Mouse (Mus musculus) retina, postnatal 7 days (tissue): Measurements from ENCODE around the gene 1700020D05Rik.
"Not testable (repeated sequence)": the region's sequence is repeated elsewhere in the genome, so short reads cannot be mapped to it uniquely, and the experiment has no call there.

Source experiments
- DNase-seq: peaks from one replicate; pipeline ENCODE4 v3.0.0-alpha.2; 2012; ENCODE audit warnings: low read depth, low spot score

The 1700020D05Rik gene

DNA sequence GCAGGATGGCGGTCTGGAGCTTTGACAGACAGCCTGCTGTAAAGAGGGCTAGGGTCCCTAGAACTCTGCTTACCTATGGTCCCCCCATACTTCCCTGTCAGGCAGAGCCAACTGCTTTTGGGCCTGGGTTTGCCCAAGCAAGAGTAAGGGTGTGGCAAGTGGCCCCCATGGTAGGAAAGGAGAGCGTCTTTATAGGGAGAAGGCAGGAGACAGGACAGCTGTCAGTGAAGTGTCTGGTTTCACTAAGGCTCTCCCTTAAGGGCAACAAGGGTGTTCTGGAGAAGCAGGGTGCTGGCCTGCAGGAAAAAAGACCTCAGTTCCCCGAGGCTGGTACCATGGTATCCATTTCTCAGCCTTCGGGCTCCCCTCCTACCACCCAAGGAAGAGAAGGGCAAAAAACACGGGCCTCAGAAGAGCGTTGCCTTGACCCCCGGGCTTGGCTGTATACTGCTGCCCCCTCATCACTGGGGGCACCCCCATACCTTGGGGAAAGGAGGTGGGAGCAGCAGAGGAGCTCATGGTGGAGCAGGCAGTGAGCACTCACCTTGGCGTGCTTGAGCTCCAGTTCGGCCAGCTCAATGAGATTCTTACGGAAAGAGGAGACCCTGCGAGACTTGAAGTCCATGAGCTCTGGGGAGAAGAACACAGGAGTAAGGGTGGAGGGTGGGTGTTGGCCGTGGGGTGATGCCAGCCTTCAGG is 8.1 kb downstream of the 1700020D05Rik start:
- no peak for DNase-seq

DNA sequence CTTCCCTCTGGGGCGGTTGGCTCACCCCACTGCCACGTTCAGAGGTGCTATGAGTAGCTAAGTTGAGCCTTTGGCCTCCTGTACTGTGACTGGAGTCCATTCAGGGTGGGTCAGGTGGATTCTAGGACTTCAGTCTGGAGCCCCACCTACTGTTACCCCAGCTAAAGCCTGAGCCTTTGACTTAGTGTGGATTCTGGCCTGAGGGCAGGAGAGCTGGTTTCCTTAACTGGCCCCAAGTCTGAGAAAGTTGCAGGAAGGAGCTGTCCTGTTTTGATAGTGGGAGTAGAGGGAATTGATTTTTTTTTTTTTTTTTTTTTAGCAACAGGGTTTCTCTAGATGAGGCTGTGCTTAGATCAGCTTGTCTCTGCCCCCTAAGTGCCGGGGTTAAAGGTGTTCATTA is 9.3 kb downstream of the 1700020D05Rik start:
- no peak for DNase-seq

DNA sequence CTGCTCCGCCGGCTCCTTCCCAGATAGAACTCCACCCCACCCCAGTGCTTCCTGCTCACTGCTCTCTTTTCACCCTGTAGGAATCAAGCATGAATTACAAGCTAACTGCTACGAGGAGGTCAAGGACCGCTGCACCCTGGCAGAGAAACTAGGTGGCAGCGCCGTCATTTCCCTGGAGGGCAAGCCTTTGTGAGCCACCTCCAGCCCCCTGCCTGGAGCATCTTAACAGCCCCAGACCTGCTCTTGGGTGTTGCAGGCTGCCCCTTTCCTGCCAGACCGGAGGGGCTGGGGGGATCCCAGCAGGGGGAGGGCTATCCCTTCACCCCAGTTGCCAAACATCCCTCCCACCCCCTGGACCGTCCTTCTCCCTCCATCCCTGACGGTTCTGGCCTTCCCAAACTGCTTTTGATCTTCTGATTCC is 10.3 kb downstream of the 1700020D05Rik start:
- not testable (repeated sequence) for DNase-seq

DNA sequence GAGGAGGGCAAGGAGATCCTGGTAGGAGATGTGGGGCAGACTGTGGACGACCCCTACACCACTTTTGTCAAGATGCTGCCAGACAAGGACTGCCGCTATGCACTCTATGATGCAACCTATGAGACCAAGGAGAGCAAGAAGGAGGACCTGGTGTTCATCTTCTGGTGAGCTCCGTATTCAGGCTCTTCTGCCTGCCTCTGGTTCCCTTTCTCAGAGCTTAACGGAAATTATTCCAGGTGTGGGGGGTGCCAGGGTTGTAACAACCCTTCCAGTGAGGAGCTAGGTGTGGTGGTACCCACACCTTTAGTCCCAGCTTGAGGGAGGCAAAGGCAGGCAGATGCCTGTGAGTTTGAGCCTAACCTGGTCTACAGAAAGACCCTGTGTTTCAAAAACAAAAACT is 10.9 kb downstream of the 1700020D05Rik start:
- no peak for DNase-seq

DNA sequence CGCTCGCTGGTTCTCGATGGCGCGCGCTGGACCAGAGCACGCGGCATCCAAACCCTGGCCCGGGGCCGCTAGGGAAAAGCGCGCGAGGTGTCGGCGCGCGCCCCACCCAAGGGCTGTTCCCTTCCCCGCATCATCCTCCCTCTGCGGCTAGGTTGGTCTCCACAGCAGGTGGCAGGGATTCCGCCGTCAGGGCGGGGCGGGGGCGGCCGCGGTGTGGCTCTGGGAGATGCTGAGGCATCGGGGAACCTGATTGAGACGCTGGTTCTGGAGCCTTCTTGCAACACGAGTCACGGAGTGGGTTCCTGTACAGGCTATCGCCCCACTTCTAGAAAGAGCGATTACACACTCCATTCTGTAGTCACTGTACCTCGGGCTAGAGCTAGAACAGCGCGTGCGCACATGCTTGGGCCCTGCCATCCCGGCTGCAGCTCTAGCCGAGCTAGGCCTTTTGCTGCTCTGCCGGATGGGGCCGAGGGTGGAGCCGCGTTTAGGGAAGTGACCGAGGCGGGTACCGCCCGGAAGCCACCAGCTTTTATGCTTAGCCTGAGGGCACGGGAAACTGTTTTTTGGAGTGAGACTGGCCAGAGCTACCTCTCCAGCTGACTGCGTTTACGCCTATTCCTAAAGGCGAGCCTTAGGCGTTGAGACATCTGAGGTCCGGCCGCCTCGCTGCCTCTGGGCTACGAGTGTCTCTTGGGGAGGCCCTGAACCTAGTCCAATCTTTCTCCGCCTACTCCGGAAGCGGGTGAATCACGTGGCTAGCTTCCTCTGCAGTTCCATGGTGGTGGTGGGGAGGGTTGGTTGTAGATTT is 12.5 kb downstream of the 1700020D05Rik start:
- DNase-seq: peak; percentile 37

DNA sequence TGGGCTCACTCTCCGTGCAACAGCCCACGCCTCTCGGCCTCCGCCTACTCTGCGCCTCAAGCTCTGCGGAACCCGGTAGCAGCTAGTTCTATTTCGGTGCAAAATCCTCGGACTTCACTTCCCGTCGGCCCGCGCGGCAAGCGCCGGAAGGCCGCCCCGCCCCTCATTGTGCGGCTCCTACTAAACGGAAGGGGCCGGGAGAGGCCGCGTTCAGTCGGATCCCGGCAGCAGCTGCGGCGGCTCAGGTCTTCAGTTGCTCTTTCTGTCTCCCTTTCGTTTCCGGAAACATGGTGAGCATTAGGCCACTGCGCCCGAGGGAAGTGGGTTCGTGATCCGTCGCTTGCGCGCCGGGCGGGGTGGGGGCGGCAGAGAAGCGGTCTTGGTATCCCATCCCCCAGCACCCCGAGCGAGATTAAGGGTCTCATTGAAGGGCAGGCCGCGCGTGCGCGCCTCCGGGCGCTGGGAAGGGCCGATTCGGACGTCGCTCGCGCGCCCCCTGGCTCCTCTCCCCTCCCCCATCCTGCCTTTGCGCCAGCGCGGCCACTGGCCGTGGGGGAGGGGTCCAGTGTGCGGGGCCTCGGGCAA is 13.2 kb downstream of the 1700020D05Rik start, which contains the start of gene Cfl1:
Gene Cfl1, plus strand, starts transcription at position 143 of the 585 bp plus-strand sequence.
- DNase-seq: peak; percentile 88

DNA sequence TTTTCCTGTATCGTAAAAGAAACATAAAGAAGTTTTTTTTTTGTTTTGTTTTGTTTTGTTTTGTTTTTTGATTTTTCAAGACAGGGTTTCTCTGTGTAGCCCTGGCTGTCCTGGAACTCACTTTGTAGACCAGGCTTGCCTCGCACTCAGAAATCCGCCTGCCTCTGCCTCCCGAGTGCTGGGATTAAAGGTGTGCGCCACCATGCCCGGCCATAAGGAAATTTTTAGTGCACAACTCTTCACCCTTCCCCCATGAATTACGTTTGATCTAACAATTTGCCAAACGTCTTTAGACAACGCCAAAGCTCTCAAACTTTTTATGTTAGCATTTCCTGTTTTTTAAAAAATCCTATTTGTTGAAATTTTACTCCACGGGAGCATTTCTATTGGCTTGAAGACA is 13.9 kb downstream of the 1700020D05Rik start:
- DNase-seq: not testable (repeated sequence)

DNA sequence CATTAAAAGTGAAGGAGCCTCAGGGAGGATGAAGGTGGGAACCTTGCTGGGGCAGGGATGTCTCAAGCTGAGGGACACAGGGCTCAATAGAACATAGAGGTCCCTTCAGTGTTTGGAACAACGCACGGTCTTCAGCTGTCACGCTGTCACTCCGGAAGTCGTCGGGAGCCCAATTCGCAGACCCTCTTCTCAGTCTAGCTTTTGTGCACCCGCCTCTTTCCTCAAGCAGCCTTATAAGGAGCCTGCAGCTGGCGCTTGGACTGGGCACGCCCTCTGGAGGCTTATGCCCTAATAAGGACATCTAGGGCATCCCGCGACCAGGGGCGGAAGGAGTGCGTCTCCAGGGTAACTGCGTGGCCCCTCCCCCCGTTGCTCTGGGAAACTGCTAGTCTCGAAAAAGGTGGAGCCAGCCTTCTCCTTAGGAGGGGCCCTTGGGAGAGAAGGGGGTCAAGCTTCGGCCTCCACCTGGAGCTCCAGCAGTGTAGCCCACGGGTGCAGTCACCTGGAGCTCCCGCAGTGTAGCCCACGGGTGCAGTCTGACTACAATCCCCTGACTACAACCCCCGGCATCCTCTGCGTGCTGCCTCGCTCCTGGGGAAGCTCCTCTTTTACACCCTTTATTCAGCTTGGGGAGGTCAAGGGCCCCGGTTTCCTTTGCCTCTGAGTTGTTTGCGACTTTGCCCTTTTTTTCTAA is 14.6 kb downstream of the 1700020D05Rik start:
- DNase-seq: peak; percentile 93

DNA sequence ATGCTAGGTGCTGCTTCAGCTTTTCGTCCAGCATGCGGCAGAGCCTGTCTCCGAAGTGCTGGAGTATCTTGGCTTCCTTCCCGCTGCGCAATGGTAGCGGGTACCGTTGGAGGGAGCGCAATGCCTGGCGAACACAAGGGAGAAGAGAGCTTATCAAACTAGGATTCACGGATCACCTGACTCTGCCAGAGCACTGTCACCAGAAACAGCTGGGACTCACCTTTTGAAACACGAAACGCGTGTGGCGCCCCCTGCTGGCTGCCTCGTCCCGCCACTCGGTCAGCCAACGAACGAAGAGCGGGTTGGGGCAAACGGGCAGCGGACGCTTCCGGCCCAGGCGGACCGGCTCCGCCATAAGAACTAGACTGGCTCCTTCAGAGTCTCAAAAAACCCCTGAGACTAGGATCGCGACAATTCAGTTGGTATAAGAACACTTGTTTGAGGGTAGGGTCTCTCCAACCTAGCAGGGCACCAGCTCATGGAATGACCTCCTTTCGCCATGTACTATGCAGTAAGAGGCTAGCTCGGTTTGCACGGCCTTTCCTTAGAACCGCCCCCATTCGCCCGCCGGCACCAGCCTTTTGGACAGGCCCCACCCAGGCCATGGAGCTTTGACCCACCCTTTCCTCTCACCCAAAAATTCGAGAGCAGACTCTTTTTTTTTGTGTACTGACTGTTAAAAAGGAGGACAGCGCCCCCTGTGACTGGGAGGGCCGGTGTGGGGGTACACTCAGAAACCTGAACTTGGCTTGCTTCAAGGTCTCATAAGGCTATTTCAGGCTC is 15.6 kb downstream of the 1700020D05Rik start, which contains the start of gene Mus81:
Gene Mus81, minus strand, starts transcription at position 635 of the 783 bp plus-strand sequence.
- DNase-seq: peak; percentile 81

DNA sequence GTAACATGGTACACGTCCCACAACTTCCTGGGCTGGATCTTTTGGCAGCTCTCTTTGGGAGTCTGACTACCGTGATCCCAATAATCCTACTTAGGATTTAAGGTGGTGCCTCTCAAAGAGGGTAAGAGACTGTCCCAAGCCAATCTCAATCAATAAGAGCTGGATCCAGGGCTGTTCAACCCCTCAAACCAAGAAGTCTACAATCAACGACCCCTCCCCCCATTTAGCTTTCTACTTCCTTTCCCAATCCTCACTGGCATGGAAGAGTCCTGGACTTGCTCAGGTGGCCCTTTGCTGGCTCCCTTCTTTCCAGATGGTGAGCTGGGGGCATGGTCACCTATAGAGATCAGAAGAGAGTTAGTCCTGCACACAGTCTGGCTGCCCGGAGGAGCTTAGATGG is 16.8 kb downstream of the 1700020D05Rik start:
- no peak for DNase-seq

DNA sequence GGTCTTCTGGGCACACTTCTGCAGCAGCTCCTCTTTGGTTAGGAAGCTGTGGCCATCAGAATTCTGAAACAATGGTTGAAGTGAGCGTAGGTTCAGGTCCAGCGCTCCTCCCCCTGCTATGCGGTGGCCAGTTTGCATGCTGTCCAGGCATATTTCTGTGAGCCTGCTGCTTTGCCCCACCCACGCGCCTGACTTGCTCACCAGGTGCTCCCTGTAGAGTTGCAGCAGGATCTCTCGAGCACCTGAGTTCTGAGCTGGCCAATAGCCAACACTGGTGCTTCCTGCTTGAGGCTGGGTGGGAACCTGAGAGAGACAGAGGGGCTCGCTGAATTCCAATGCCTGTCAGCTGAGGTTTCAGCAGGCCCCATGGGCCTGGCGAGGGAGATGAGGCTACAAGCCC is 17.3 kb downstream of the 1700020D05Rik start:
- no peak for DNase-seq

DNA sequence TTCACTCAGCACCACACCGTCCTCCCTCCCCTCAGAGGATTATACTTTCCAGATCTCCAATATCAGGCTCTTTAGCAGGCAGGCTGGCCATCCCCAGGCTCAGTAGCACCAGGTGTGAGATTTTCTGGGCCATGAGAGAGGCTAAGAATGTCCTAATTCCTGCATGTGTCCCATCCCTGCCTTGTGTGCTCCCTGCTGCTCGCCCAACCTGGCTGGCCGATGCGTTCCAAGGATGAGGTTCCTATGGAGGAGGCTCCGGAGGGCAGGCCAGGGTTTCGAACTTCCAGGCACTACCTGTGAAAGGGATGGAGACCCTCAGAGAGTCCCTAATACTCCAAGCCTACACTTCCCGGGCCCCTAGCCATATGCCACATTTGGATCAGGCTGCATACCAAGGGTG is 17.8 kb downstream of the 1700020D05Rik start:
- no peak for DNase-seq

DNA sequence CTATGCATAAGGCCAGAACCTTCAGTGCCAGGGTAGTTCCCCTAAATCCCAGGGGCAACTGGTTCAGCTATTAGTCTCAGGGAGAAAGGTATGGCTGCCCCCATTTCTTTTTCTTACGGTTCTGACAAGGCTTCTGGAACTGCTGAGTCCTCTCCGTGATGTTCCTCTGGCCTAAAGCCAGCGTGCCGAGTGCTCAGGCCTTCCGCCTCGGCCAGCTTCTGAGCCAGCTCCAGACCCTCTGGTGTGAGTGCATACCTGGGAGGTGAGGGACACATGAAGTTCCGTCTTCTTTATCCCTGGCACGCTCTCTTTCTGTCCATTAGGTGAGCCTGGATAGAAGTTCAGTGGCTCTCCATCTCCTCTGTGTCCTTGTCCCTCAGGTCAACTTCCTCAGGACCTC is 18.2 kb downstream of the 1700020D05Rik start:
- DNase-seq: no peak

DNA sequence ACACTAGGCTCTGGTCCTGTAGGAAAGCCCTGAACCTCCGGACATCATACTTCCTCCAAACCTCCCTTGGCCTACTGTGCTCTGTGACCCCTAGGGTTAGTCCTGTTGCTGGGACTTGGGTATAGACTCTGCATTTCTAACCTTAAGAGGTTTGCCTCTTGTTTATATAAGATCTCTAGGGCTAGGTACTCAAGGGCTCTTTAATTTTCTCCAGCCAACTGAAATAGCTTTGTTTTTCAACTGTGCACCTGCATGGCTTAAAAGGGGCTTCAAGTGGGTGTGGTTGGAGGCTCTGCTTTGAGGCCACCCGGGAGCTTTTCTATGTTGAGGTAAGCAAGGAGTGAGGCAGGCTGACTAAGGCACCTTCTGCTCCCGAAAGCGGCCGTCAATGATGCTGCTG is 19.1 kb downstream of the 1700020D05Rik start:
- no peak for DNase-seq

DNA sequence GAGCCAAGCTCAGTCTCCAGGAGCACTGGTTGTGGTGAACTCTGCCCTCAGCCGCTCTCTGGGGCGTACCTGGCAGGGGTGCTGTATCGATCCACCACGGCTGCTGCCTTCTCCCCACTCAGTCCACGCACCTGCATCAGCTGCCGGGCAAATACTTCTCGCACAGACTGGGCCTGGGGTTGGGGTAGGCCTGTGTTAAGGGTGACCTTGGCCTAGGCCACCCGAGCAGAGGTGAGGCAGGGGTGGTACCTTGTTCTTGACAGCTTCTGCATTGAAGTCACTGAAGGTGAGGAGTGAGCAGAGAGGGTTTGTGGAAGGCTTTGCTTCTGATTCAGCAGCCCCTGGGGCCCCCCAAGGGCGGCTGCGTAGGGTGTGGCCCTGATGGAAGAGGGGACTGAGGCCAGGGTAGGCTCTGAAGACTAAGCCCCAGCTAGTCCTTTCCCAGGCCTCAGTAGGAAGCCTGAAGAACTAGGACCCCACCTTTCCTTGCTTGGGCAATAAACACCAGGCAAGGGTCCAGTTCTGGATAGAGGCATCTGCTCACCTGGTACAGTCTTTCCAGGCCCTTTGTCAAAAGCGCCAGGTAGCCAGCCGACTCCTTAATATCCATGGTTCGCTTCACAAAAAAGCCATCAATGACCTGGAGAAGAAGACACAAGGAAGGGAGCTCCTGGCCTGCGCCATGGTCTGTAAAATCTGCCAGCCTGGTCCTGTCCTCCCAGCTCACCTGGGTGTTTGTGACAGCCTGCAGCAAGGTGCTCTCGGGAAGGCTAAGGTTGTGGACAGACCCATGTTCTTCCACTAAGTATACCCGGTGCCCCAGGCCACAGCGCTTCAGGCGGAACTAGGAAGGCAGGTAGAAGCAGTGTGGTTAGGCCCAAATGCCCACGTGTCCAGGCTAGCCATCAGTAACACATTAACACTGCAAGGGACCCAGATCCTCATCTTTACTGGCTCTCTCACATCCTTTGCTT is 19.9 kb downstream of the 1700020D05Rik start:
- no peak for DNase-seq

DNA sequence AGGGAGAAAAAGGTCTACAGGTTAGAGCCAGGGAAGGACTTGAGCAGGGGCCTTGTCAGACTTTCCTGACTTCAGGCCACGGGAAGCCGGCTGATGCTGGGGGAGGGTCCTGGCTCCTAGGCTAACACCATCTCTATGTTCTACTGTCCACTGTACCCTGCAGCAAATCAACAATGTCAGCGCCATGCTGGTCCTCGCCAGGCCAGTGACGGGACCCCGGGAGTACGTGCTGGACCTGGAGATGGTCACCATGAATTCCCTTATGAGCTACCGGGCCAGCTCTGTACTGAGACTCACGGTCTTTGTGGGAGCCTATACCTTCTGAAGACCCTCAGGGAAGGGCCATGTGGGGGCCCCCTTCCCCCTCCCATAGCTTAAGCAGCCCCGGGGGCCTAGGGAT is 22.2 kb downstream of the 1700020D05Rik start:
- no peak for DNase-seq

DNA sequence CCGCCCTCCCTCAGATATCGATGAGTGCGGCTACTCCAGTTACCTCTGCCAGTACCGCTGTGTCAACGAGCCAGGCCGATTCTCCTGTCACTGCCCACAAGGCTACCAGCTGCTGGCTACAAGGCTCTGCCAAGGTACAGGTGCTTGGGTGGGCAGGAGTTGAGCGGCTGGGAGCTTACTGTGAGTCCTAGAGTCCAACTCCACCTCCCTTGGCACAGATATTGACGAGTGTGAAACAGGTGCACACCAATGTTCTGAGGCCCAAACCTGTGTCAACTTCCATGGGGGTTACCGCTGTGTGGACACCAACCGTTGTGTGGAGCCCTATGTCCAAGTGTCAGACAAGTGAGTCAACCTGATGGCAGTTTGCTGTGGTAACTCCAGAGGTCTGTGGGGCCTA is 23.6 kb downstream of the 1700020D05Rik start:
- no peak for DNase-seq

DNA sequence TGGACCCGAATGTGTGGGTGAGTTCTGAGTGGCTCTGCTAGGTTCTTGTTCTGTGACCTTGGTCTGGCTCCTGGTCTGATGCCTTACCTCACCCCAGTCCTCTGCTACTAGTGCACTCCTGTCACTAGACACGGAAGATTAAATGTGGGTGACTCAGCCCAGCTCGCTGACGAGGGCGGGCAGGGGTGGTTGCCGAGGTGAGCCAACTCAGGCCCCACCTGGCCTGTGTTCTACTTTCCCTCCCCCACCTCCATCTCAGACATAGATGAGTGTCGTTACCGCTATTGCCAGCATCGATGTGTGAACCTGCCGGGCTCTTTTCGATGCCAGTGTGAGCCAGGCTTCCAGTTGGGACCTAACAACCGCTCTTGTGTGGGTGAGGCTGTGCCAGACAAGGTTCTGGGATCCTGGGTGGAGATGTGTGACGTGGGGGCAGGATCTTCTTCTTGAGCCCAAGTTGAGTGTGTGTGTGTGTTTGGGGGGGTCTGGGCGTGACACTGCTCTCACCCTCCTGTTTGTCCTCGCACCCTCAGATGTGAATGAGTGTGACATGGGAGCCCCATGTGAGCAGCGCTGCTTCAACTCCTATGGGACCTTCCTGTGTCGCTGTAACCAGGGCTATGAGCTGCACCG is 25.8 kb downstream of the 1700020D05Rik start:
- no peak for DNase-seq

DNA sequence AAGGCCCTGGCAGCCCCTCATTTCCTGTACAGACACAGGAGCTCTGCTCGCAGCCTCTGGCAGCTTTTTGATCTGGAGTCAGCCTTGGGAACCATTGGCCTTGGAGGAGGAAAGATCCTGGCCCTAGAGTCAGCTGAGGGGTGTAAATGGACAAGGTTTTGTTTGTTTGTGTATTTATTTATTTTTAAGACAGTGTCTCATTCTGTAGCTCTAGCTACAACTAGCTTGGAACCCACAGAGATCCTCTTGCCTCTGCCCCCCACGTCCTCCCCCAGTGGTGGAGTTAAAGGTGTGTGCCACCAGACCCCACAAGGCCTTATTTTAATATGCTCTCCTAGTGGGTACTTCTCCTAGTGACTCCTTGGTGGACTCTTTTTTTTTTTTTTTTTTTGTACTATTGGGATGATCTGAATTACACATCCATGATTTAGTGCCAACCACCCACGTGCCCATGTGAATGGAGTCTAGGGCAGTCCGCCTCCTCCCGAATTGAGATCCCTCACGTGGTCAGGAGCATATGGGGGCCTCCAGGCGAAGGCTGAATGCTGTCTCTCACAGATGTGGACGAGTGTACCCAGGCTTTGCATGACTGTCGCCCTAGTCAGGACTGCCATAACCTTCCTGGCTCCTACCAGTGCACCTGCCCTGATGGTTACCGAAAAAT is 26.5 kb downstream of the 1700020D05Rik start:
- no peak for DNase-seq
